Mouse (Mus musculus) cortical plate, adult 2 months (tissue): ENCODE results near the gene Socs1. TPM values are rescaled to one million over a fixed set of nuclear protein-coding genes. Genes with fewer than 3 reads are reported as not detected.

Experiments
- H3K27ac ChIP-seq: fragments of 200-500 bp; 2 replicates; pipeline ENCODE4 v1.5.1; 2012; ENCODE audit warnings: low read length, control low read depth, inconsistent platforms; ENCODE audit not compliant: insufficient read depth
- H3K4me1 ChIP-seq: fragments of 200-500 bp; 2 replicates; pipeline ENCODE4 v1.6.1; 2011; ENCODE audit warnings: low read length; ENCODE audit not compliant: control insufficient read depth, insufficient read depth
- H3K4me3 ChIP-seq: fragments of 200-500 bp; 2 replicates; pipeline ENCODE4 v1.5.1; 2011; ENCODE audit warnings: mild to moderate bottlenecking, low read length, control low read depth; ENCODE audit not compliant: insufficient read depth
- CTCF ChIP-seq: fragments of 200-500 bp; IDR thresholded peaks from 2 replicates; pipeline ENCODE4 v1.5.1; 2011; ENCODE audit warnings: mild to moderate bottlenecking, control low read depth, low read length; ENCODE audit not compliant: insufficient read depth; ENCODE audit errors: extremely low read depth
- POLR2A ChIP-seq: fragments of 200-500 bp; IDR thresholded peaks from 2 replicates; pipeline ENCODE4 v1.6.1; 2011; ENCODE audit warnings: mild to moderate bottlenecking, low read length, control low read depth; ENCODE audit not compliant: insufficient read depth; ENCODE audit errors: extremely low read depth
- polyA plus RNA-seq: library from polyadenylated mRNA; depleted of rRNA; stranded (reverse); fragments of >200 nt; gene quantifications from 2 replicates; pipeline ENCODE4 v1.2.3, GENCODE M21; 2012; rRNA removed

Socs1 gene
- 0.71 and 0.81 TPM in 2 replicates for polyA plus RNA-seq

- Histone ChIP-seq H3K27ac (peak within 1 kb of the TSS; percentile 81), H3K4me1 (no peaks in the 10 kb centered on the region), H3K4me3 (peak within 1 kb of the TSS; percentile 62)
- TF ChIP-seq CTCF (no peak), POLR2A (peak; percentile 57)
These were observed at the start of gene Socs1 for GRCm38 (mm10) chr16:10785371-10786231. Gene Socs1, minus strand, starts transcription at chr16:10785536.

GRCm38 (mm10) chr16:10834542-10834910 is 49.2 kb upstream of the Socs1 start:
- Histone ChIP-seq H3K4me3 (peak overlapping the region; percentile 32), H3K4me1 (no peaks in the 10 kb centered on the region), H3K27ac (no peak overlapping the region)
- TF ChIP-seq POLR2A (no peak), CTCF (no peak)

GRCm38 (mm10) chr16:10828461-10828805 is 43.1 kb upstream of the Socs1 start:
- TF ChIP-seq CTCF (no peak), POLR2A (no peak)
- H3K4me3 ChIP-seq: no peak overlapping the region

GRCm38 (mm10) chr16:10827766-10828460 is 42.6 kb upstream of the Socs1 start:
- H3K4me3 ChIP-seq: no peak overlapping the region
- TF ChIP-seq CTCF (no peak), POLR2A (no peak)
- no peak overlapping the region for H3K27ac ChIP-seq

More at GRCm38 (mm10) chr16:10828461-10828805, 43.1 kb upstream of the Socs1 start:
- Histone ChIP-seq H3K4me1 (no peaks in the 10 kb centered on the region), H3K27ac (no peak overlapping the region)

GRCm38 (mm10) chr16:10827269-10827668 is 41.9 kb upstream of the Socs1 start:
- H3K4me3 ChIP-seq: no peak overlapping the region
- TF ChIP-seq POLR2A (no peak), CTCF (no peak)
- no peaks in the 10 kb centered on the region for H3K4me1 ChIP-seq
- H3K27ac ChIP-seq: no peak overlapping the region

More at GRCm38 (mm10) chr16:10827766-10828460, 42.6 kb upstream of the Socs1 start:
- H3K4me1 ChIP-seq: no peaks in the 10 kb centered on the region

- TF ChIP-seq POLR2A (no peak), CTCF (no peak)
- H3K27ac ChIP-seq: no peak overlapping the region
- no peak overlapping the region for H3K4me3 ChIP-seq
- no peaks in the 10 kb centered on the region for H3K4me1 ChIP-seq
These were observed 40.5 kb upstream of the Socs1 start for GRCm38 (mm10) chr16:10825840-10826239.

- TF ChIP-seq CTCF (no peak), POLR2A (no peak)
- Histone ChIP-seq H3K4me1 (no peaks in the 10 kb centered on the region), H3K4me3 (no peak overlapping the region), H3K27ac (no peak overlapping the region)
These were observed 39.2 kb upstream of the Socs1 start for GRCm38 (mm10) chr16:10824536-10824935.

- Histone ChIP-seq H3K27ac (no peak overlapping the region), H3K4me3 (no peak overlapping the region), H3K4me1 (no peaks in the 10 kb centered on the region)
- TF ChIP-seq POLR2A (no peak), CTCF (no peak)
These were observed 36.1 kb upstream of the Socs1 start for GRCm38 (mm10) chr16:10821387-10821786.

- TF ChIP-seq POLR2A (no peak), CTCF (no peak)
- no peak overlapping the region for H3K27ac ChIP-seq
- H3K4me1 ChIP-seq: no peaks in the 10 kb centered on the region
- H3K4me3 ChIP-seq: no peak overlapping the region
These were observed 34.6 kb upstream of the Socs1 start for GRCm38 (mm10) chr16:10819966-10820365.
